Mouse (Mus musculus) WW6 (cell line): ENCODE measurements at regions not wholly inside any gene's neighbourhood (a gene's known extent, or its start where the extent isn't known, plus 50 kb on each side); places are given as distances from the start of the nearest gene placed in this dataset.
"Not testable (repeated sequence)": the region's sequence is repeated elsewhere in the genome, so short reads cannot be mapped to it uniquely, and the experiment has no call there.

ENCODE experiments used
- DNase-seq: peaks from one replicate; pipeline ENCODE4 v3.0.0-alpha.2; 2013; ENCODE audit warnings: low read depth, low spot score

- no peak for DNase-seq
Observed at GRCm38 (mm10) chr9:11206267-11206666, 301.7 kb upstream of the Cntn5 start.

- DNase-seq = no peak
Observed at GRCm38 (mm10) chr9:11192183-11192582, 287.6 kb upstream of the Cntn5 start.

- no peak for DNase-seq
Observed at GRCm38 (mm10) chr9:11145799-11146198, 241.2 kb upstream of the Cntn5 start.

- no peak for DNase-seq
Observed at GRCm38 (mm10) chr9:11126833-11127232, 222.3 kb upstream of the Cntn5 start.

DNA sequence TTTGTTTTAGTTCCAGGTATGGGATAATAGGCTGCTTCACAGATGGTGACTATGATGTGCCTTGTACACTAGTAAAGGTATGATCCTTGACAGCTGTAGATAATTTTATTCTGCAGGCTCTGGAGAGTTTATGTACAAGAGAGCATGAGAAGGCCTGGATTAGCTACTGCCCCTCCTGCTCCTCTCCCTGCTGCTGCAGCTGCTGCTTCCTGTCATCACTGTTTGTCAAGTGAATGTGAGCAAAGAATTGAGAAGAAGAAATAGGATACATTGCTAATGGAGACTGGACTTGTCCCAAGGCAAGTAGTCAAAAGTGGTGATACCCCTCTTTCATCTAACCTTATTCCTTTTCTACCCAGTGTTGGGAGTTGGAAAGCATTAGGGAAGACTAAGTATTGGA lies 214.6 kb upstream of the Cntn5 start:
- DNase-seq = no peak

DNA sequence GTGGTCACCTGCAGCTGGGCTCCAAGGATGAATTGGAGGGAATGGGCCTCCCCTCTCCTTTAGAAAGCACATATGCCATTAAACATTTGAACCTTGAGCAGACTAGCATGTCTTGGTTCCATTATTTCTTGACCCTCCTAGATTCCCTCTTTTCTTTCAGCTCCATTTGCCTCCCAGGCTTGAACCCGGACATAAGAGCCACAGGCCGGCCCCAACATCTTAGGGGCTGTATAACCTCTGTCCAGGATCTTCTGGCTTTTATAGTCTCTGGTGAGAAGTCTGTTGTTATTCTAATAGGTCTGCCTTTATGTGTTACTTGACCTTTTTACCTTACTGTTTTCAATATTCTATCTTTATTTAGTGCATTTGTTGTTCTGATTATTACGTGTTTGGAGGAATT lies 203.3 kb upstream of the Cntn5 start:
- not testable (repeated sequence) for DNase-seq

GRCm38 (mm10) chr9:11107212-11107611 lies 202.6 kb upstream of the Cntn5 start:
- DNase-seq = not testable (repeated sequence)

- no peak for DNase-seq
Observed at GRCm38 (mm10) chr9:11106268-11106667, 201.7 kb upstream of the Cntn5 start.

DNA sequence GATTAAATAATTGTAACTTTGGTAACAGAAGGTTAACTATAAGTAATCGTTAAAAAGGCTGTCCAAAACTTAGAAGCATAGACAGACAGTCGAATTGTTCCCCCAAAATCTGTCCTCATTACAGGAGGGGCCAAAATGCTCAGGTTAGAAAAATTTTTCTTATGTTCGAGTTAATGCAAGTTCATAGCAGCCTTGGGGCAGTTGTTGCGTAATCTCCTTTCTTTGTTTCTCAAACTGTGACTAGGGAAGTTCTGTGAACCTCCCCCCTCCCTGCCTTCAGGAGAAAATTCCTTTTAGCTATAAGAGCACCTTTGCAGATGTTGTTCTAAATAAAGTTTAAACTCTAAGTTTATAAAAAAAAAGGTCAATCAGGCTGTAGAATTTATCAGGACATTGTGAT lies 198.9 kb upstream of the Cntn5 start:
- no peak for DNase-seq

DNA sequence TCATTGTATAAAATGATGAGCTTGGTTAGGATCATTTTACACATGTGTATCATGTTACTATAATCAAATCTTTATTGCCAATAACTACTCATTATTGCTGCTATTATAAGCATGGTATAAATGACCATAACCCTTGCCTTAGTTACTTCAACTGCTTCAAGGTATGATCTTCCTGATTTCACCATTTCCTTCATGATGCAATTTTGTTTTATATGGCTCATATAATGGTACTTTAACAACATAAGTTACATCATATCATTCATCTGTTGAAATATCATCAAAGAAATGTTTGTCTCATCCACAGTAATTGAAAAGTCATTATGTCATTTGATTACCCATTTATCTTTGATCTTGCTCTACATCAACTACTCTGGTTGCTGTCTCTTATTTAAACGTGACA lies 188.3 kb upstream of the Cntn5 start:
- DNase-seq = no peak

DNA sequence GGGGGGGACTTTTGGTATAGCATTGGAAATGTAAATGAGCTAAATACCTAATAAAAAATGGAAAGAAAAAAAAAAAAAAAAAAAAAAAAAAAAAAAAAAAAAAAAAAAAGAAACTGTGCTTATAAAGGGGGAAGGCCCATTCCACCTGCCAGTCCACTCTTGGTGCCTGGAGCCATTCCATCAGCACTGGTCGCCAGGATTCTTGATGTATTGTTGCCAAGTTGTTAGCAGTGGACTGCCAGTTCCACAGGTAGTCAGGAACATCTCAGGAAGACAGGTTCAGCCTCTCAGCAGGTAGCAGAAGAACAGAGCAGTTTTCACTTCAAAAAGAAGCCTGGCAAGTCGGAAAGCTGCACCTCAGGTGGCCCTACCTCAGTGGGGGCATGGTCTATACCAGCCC lies 162.6 kb upstream of the Cntn5 start:
- DNase-seq = not testable (repeated sequence)

DNA sequence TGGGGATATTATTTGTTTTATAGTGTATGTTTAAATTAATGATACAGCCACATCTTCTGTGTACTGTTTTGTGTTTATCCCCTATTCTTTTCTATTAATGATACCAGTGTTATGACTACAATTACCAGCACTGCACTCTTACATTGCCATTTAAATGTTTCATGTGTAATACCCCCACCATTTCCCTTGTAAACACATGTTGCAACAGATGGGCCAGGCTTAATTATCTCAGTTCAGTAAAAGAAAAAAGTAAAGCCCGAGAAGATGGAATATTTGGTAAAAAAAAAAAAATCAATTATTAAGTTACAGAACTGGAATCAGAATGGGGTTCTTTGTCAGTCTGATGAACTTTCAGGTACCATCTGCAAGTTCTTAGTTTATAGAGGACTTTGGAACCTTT lies 158.3 kb upstream of the Cntn5 start:
- no peak for DNase-seq
